Mouse (Mus musculus): ENCODE results near the gene Brd7.

The Brd7 gene

GRCm38 (mm10) chr8:88357226-88357933 is 4.6 kb downstream of the Brd7 start:
- no peak for DNase-seq (ENCODE audit: low spot score in 2 of 2)

- DNase-seq (ENCODE audit: low spot score in 2 of 2): no peak
These were observed 12.9 kb downstream of the Brd7 start for GRCm38 (mm10) chr8:88349046-88349445.

DNA sequence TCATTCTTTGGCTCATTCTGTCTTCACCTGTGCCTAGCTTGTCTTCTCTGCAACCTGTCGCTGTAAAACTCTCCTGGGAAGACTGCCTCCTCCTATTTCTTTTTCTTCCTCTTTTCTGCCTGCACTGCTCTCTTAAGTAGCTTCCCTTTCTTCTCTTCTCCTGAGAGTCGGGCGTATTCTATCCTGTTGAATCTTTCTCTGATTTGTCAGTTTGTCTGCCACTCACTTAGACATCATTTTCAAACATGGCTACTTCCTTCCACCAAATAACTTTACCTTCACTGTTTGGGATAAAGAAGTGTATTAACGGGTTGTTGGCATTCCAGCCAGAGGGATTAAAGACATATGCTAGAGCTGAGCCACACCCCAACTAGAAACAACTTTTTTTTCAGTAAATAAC is 20.0 kb downstream of the Brd7 start:
- DNase-seq (ENCODE audit: low spot score in 2 of 2): no peak

GRCm38 (mm10) chr8:88339887-88340695 is 21.9 kb downstream of the Brd7 start:
- no peak for DNase-seq (ENCODE audit: low spot score in 2 of 2)

- no peak for DNase-seq (ENCODE audit: low spot score in 2 of 2)
These were observed 22.8 kb downstream of the Brd7 start for GRCm38 (mm10) chr8:88339221-88339620.

- DNase-seq (ENCODE audit: low spot score in 2 of 2): no peak
These were observed 27.0 kb downstream of the Brd7 start for GRCm38 (mm10) chr8:88334975-88335374.

DNA sequence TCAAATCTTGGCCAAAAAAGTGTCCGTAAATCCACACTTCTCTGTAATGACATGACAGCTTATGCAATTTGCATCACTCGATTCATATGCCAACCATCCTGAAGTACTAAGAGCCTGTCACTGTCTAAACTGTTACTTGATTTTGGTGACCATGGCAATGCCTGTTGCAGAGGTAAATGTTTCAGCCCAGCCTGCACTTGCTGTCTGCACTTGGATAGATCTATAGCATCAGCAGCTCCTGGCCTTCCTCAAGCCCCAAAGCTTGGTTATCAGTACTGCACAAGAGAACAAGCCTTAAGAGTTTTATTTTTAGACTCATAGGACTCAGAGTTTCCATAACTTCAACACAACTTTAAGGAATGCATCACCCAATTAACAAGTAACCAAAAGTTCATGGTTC is 27.6 kb downstream of the Brd7 start:
- no peak for DNase-seq (ENCODE audit: low spot score in 2 of 2)

DNA sequence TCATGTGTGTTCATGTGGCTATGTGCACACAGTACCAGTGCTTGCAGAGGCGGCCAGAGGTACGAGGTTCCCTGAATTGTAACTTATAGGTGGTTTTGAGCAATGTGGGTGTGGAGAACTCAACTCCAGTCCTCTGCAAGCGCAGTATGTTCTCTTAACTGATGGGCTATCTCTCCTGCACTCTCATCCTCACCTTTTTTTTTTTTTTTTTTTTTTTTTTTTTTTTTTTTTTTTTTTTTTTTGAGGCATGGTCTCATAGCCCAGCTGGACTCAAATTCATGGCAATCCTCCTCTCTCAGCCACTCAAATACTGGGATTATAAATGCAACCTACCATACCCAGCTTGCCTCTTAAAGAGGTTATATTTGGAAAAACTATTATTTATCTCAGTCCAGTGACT is 31.2 kb downstream of the Brd7 start:
- DNase-seq (ENCODE audit: low spot score in 2 of 2): no peak

- no peak for DNase-seq (ENCODE audit: low spot score in 2 of 2)
These were observed 33.3 kb downstream of the Brd7 start for GRCm38 (mm10) chr8:88328689-88329088.

GRCm38 (mm10) chr8:88326328-88326727 is 35.7 kb downstream of the Brd7 start:
- DNase-seq (ENCODE audit: low spot score in 2 of 2): no peak

DNA sequence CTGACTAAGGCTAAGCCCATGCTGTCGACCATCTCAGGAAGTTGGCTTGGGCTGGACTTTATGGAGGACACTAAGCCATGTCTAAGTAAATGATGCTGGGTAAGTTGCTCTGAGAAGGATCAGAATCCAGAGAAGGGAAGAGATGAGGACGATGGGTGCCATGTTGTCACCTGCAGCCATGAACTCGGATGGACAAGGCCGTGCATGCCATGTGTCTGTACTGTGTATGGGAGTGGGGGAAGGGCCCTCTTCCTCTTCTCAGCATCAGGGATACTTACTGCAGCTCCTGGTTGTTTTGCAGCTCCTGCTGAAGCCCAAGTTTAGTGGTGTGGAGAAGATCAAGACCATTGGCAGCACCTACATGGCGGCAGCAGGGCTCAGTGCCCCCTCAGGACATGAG is 36.2 kb downstream of the Brd7 start:
- no peak for DNase-seq (ENCODE audit: low spot score in 2 of 2)

DNA sequence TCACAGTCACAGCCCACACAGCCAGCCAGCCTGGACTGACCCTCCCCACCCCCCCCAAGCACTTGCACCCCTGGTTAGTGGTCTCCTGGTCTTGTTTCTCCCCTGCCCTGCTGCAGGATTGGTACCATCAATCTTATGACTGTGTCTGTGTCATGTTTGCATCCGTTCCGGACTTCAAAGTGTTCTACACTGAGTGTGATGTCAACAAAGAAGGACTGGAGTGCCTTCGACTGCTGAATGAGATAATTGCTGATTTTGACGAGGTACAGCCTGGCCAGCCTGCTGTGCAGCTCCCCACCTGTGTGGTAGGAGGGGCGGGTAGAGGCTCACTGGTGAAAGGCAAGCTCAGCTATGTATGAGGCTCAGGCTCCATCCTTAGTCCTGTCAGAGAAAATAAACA is 36.7 kb downstream of the Brd7 start:
- peak in 1 of 2 experiments; percentile 7 for DNase-seq (ENCODE audit: low spot score in 2 of 2)

GRCm38 (mm10) chr8:88324760-88325159 is 37.2 kb downstream of the Brd7 start:
- peak in 1 of 2 experiments; percentile 8 for DNase-seq (ENCODE audit: low spot score in 2 of 2)

- DNase-seq (ENCODE audit: low spot score in 2 of 2): peak in 1 of 2 experiments; percentile 10
These were observed 38.5 kb downstream of the Brd7 start for GRCm38 (mm10) chr8:88323523-88323922.

DNA sequence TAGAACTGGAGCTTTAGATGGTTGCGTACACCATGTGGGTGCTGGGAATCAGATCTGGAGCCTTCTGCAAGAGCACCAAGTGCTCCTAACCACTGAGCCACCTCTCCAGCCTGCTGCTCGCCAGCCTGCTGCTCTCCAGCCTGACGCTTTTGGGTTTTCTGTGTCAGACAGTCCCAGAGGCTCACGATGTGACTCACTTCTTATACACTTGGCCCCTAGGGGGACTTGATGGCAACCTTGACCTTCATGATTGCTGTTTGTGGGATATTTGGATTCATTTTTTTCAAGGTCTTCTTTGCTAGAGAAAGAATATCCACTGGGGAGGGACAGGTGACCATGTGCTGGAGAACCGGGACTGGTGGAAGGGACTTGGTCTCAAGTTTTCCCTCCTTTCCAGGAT is 40.6 kb downstream of the Brd7 start:
- DNase-seq (ENCODE audit: low spot score in 2 of 2): no peak

- no peak for DNase-seq (ENCODE audit: low spot score in 2 of 2)
These were observed 41.9 kb downstream of the Brd7 start for GRCm38 (mm10) chr8:88320134-88320533.

GRCm38 (mm10) chr8:88318151-88318550 is 43.8 kb downstream of the Brd7 start:
- no peak for DNase-seq (ENCODE audit: low spot score in 2 of 2)

DNA sequence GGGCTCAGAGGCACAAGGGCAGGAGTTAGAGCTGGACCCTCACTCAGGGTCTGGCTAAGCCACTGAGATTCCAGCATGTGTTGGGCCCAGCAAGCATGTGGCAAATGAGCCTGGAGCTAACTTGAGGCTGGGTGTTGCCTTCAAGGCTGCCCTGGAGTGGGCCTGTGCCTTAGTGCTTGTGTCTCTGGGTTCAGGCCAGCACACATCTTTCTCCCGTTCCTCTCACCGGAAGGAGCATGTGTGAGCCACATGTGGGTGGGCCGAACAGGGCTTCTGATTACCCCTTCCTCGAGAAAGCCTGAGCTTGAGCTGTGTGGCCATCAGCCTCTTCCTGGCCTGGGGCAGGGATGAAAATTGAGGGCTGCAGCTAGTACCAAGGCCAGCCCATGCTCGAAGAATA is 44.7 kb downstream of the Brd7 start:
- no peak for DNase-seq (ENCODE audit: low spot score in 2 of 2)

GRCm38 (mm10) chr8:88316139-88316931 is 45.7 kb downstream of the Brd7 start:
- DNase-seq (ENCODE audit: low spot score in 2 of 2): no peak

- DNase-seq (ENCODE audit: low spot score in 2 of 2): no peak
These were observed 46.7 kb downstream of the Brd7 start for GRCm38 (mm10) chr8:88315302-88315701.

DNA sequence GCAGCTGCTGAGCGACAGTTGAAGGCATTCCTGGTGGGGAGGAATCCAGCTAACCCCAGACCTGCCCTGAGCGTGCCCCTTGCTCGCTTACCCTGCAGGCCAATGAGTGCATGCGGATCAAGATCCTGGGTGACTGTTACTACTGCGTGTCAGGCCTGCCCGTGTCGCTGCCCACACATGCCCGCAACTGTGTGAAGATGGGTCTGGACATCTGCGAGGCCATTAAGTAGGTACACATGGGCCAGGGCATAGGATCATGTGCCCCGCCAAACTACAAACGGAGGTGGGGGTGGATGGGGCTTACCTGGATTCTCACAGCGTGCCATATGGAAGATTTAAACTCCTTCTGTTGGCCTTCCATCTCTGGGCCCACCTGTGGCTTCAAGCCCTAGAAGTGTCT is 48.0 kb downstream of the Brd7 start:
- DNase-seq (ENCODE audit: low spot score in 2 of 2): no peak

GRCm38 (mm10) chr8:88312966-88313365 is 49.0 kb downstream of the Brd7 start:
- DNase-seq (ENCODE audit: low spot score in 2 of 2): no peak
